Mouse (Mus musculus) thymus, postnatal 36 days (tissue): ENCODE measurements around the gene Fam78a.
A peak's percentile ranks its signal among the peaks of the same experiment; 100 is the strongest.

Experiments used
- DNase-seq, 2 experiments: peaks; one replicate each; pipeline ENCODE4 v3.0.0; 2022; ENCODE audit warnings: mixed read lengths in 2 of 2

Gene Fam78a

DNA sequence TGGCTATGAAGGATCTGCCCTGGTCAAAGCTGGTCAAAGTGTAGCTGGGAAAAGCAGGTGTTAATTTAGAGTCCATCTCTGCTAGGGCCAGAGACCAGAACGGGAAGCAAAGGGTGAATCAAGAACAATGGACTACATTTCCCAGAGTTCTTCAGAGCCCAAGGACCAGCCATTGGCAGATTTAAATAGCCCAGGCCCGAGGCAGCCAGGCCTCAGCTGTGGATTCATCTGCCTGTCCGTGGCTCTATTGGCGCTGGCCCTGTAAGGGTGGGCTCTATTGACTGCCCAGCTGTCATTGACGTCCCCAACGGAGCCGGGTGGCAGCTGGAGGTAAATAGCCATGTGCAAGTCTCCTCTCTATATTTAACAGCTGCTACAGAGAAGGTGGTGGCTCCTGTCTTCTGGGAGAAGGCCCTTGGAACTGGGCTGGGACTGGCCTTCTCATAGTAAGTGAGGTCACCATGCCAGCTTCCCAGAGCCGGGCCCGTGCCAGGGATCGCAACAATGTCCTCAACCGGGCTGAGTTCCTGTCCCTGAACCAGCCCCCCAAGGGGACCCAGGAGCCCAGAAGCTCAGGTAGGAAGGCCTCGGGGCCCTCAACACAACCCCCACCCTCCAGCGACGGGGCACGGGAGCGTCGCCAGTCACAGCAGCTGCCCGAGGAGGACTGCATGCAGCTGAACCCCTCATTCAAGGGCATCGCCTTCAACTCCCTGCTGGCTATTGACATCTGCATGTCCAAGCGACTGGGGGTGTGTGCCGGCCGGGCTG, 10.9 kb upstream of the Fam78a start, which contains the start of gene Plpp7:
Plpp7 (plus strand) TSS at position 178 of the 771 bp plus-strand sequence.
- no peak for DNase-seq

DNA sequence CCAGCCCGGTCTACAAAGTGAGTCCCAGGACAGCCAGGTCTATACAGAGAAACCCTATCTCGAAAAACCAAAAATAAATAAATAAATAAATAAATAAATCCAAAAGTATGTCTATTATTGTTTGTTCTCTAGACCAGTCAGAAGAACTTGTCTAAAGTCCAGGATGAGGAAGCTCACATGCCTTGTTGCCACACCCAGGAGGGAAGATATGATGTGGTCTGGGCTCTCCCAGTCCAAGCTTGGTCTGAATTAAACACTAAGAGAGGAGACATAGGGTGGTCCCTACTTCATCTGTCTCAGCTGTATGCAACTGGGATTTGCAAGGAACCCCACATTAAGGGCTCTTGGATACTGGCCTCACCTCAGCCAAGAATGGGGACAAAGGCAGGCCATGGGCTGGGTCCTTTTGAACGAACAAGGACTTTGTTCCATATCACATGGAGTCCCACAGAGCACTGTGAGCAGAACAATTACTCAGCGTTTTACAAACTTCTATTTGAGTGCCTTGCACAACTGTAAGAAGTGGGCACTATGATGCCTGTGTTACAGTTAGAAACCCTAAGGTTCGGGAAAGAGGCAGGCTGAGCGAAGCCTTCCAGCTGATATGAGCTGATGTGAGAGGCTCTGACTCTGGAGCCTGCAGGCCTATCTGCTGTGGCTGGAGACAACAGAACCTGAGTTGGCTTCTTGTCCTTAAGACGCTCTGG, 9.5 kb upstream of the Fam78a start:
- no peak for DNase-seq

DNA sequence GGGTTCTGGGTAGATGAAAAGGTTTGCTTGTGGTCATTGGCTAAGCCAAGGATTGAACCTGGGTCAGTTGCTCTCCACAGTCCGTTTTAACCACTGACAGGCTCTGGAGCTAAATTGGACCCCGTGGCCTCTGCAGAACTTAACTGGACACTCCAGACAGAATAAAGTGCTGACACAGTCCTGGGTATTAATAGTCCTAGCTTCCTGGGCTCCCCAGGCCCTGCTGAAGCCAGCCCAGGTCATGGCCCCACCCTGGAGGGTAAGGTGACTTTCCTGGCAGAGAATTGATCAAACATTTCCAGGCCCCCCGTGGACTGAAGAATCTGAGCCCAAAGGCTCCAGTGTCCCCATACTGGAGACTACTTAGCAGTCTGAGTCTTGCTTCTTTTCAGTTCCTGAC, 7.3 kb upstream of the Fam78a start:
- DNase-seq, result no peak

GRCm38 (mm10) chr2:32090145-32090544, 5.5 kb upstream of the Fam78a start:
- DNase-seq, result no peak

GRCm38 (mm10) chr2:32089606-32090005, 4.9 kb upstream of the Fam78a start:
- no peak for DNase-seq

- peak; percentile 26 to 38 for DNase-seq
Observed at GRCm38 (mm10) chr2:32088372-32088981, 3.8 kb upstream of the Fam78a start.

- no peak for DNase-seq
Observed at GRCm38 (mm10) chr2:32087606-32088005, 2.9 kb upstream of the Fam78a start.

- DNase-seq, result peak in 1 of 2 experiments; percentile 46
Observed at GRCm38 (mm10) chr2:32085231-32085630, 574 bp upstream of the Fam78a start.

- no peak for DNase-seq
Observed at GRCm38 (mm10) chr2:32084872-32085199, 179 bp upstream of the Fam78a start.

GRCm38 (mm10) chr2:32083159-32084011, 1.3 kb downstream of the Fam78a start:
- peak; percentile 86 to 89 for DNase-seq

DNA sequence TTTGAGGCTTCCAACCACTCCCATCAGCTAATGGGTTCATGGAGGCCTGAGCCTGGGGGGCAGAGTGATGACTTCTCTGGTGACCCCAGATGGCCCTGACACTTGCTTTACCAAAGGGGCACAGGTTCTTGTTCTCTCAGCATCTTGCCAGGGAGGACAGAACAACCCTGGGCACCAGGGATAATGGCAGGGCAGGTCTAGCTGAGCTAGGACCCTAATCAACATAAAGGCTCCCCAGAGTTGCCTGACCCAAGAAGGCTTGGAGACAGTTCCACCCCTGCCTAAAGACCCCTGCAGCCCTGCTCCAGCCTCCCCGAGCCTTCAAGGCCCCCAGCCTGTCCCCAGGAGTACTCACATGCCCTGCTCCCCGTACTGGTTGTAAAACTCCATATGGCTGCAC, 2.4 kb downstream of the Fam78a start:
- DNase-seq, result peak in 1 of 2 experiments; percentile 47

- DNase-seq, result peak in 1 of 2 experiments; percentile 56
Observed at GRCm38 (mm10) chr2:32081296-32081929, 3.2 kb downstream of the Fam78a start.

GRCm38 (mm10) chr2:32080681-32081080, 4.0 kb downstream of the Fam78a start:
- peak; percentile 36 to 42 for DNase-seq

GRCm38 (mm10) chr2:32079191-32079725, 5.4 kb downstream of the Fam78a start:
- DNase-seq, result peak; percentile 37 to 47

GRCm38 (mm10) chr2:32078522-32078921, 6.1 kb downstream of the Fam78a start:
- DNase-seq, result peak; percentile 81 to 89

GRCm38 (mm10) chr2:32077744-32078143, 6.9 kb downstream of the Fam78a start:
- peak in 1 of 2 experiments; percentile 45 for DNase-seq

DNA sequence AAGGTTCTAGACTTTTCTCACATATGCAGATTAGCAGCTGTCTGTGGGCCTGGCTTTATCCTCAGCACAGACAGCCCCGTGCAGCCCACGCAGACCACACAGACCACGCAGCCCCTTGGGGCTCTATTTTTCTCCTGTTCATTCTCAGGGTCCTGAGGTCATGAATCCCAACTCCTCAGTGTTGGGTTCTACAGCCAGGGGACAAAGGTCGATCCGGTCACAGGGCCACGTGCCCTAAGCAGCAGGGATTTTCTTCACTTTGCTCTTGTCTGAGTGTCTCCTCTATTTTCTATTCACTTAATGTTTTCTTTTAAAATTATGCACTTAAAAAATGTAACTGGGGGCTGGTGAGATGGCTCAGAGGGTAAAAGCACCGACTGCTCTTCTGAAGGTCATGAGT, 9.3 kb downstream of the Fam78a start:
- no peak for DNase-seq

DNA sequence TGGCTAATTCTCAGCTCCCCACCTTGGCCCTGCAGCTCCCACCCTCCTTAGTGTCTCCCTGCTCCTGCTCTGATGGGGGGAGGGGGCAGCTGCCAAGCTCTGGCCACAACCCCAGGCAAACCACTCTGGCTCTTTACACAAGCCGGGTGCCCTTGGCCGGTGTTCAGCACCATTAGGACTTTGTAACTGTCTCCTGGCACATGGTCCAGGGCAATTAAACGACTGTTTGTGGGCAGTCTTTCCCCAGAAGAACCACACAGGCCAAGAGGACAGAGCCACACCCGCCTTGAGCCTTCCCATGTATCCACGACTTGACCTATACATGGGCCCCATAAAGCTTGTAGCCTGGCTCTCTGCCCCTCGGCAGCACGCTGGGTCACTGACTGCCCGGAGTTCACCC, 10.3 kb downstream of the Fam78a start:
- no peak for DNase-seq

DNA sequence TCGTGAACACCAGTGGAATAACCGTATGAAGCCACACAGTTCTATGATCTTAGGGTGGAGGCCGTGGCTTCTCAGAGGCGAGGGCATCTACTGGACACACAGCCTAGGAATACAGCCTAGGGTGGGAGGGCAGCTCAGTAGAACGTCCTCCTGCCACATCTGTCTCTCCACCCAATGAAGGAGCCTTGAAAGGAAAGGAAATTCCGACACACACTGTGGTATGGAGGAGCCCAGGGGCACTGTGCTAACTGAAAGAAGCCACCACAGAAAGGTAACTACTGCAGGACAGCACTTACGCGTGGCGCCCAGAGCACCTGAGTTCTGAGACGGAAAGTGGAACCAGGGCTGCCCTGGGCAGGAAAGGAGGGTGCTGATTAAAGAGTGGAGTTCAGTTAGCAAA, 13.9 kb downstream of the Fam78a start:
- peak in 1 of 2 experiments; percentile 12 for DNase-seq

DNA sequence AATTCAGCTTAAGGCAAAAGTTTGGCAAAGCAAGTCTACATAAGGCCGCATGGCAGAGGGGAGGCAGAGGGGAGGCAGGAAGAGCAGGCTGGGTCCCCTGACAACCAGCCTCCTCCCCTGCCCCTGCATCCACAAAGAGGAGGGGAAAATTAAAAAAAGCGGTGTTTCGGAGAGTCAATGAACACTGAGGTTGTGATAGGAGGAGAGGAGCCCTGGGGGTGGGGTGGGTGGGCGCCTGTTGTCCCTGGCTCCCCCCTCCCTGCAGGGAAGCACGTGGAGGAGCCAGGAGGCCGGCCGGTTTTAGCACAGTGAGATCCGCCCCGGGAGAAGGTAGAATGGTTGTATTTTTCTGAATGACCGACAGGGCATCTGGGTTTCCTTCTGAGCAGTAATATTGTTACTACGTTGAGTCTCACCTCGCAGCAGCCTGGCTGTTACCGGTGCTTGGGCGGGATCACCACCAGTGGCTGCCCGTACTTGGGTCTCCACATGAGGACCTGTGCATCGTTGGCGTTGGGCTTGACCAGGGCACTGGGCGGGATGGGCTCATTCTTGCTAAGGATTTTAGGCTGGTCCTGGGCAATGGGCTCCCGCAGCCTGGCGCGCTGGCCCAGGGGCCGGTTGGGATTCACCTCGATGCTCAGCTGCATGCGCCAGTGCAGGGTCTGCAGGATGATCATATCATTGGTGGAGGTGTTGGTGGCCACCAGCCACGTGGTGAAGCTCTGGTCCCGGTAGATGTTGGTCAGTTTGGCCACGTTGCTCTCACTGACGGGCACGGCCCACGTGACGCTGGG, 15.6 kb downstream of the Fam78a start:
- peak in 1 of 2 experiments; percentile 31 for DNase-seq

- DNase-seq, result peak in 1 of 2 experiments; percentile 49
Observed at GRCm38 (mm10) chr2:32066005-32066404, 18.7 kb downstream of the Fam78a start.
